Mouse (Mus musculus) thymus, adult 2 months (tissue): ENCODE measurements at regions not wholly inside any gene's neighbourhood (a gene's known extent, or its start where the extent isn't known, plus 50 kb on each side); places are given as distances from the start of the nearest gene placed in this dataset.

Experiments
- CTCF ChIP-seq: fragments of 200-500 bp; IDR thresholded peaks from 2 replicates; pipeline ENCODE4 v1.5.1; 2012; ENCODE audit warnings: mild to moderate bottlenecking, control low read depth, low read length, moderate library complexity, borderline replicate concordance; ENCODE audit not compliant: control insufficient read depth, poor library complexity, insufficient read depth; ENCODE audit errors: extremely low read depth
- POLR2A ChIP-seq: fragments of 200-500 bp; IDR thresholded peaks from 2 replicates; pipeline ENCODE4 v1.6.1; 2012; ENCODE audit warnings: mild to moderate bottlenecking, low read length, control low read depth, moderate library complexity; ENCODE audit not compliant: control insufficient read depth, poor library complexity, insufficient read depth; ENCODE audit errors: extremely low read depth

- TF ChIP-seq CTCF (no peak), POLR2A (no peak)
These were observed 292.0 kb downstream of the Gadd45g start for GRCm38 (mm10) chr13:52138331-52138945.
